Mouse (Mus musculus) inflammation-experienced regulatory T-cells (primary cell): ENCODE results near the gene Dsn1. TPM values are rescaled to one million over a fixed set of nuclear protein-coding genes. Genes with fewer than 3 reads are reported as not detected.

ENCODE experiments used
- polyA plus RNA-seq, 2 experiments: library from polyadenylated mRNA; unstranded; fragments of 100-300 nt; shearing (Covaris generic); gene quantifications; one replicate each; pipeline ENCODE4 v1.2.1; 2017

The Dsn1 gene
- polyA plus RNA-seq: 10 to 100 TPM; 13.6 to 19.5 TPM

DNA sequence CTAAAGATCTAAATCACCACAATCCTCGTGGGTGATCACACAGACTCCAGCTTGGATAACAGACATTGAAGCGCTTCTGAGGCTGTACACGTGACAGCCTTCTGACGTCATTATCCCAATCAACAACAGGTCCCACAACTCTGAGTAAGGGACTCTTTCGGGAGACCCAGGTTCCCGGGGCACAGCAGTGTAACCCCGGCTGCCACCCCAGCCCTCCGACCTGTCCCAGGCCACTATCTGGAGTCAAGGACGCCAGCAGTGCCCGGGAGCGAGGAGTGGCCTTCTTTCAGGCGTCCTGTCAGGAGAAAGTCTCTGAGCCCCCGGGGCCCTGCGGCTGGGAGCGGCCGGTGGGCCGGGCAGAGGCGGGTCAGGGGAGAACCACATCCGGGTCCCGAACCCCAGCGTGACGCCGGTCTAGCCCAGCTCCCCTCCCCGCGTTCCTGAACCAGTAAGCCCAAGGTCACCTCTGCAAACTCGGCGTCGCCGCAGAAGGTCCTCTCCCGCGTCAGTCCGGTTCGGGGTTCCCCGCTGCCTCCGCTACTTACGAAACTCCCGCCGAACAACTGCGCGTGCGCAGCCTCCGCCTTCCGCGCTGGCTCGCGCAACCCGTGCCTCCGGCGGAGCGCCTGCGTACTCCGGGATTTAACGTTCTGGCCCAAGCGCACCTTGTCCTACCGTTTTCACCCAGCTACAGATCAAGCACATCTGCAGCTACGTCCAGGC, at the start of gene Dsn1:
Gene Dsn1, minus strand, starts transcription at position 644 of the 723 bp plus-strand sequence.

DNA sequence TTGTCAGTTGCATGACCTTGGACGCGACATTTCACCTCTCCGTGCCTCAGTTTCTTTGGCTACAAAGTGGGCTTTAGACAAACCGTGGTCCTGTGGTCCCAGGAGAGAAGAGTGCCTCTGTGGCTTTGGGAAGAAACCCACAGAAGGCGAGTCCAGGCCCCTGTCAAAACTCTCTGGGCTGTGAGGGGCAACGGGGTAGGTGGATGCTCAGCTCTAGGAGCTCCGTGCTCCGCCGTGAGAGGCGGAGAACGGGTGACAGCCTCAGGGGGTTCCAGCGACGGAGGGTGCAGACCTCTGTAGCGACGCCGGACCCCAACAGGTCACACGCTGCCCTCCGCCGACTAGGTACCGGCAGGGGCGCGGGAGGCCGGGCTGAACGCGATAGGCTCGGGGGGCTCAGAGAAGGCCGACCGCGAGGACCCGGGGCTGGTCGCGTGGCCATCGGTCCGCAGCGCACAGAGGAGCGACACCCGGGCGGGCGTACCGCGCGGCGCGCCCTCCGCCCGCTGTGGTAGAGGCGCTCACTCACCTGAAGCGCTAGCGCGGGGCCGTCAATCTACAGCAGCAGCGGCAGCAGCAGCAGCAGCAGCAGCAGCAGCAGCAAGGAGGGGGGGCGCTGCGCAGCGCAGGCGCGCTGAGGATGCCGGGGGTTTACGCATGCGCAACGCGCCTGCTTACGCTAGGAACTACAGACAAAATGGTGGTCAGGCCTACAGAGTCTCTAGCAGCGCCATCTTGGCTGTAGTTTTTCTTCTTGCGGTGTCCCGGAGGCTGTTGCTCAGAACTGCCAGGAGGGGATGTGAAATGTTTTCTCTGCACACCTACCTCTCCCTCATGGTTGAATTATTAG, 15.3 kb downstream of the Dsn1 start, which contains the start of gene Ndrg3:
Gene Ndrg3, minus strand, starts transcription at position 587 of the 850 bp plus-strand sequence.

Other genes with a start within 250 kb of the Dsn1 start
- gene Myl9, start 231.7 kb downstream of the Dsn1 start, polyA plus RNA-seq: 1 to 10 TPM in 1 of 2 experiments, under 1 TPM in 1; 0.71 to 7.1 TPM
- gene Tgif2, start 167.1 kb downstream of the Dsn1 start, polyA plus RNA-seq: 10 to 100 TPM; 15.4 to 19.6 TPM
- gene 4930518I15Rik, start 149.2 kb downstream of the Dsn1 start, polyA plus RNA-seq: 1 to 10 TPM; 5.2 to 7.0 TPM
- 100 to 1,000 TPM; 115 to 123 TPM for gene Rab5if, start 144.0 kb downstream of the Dsn1 start, polyA plus RNA-seq
- gene Sla2, start 120.0 kb downstream of the Dsn1 start, polyA plus RNA-seq: 10 to 100 TPM; 61.6 to 74.0 TPM
- 100 to 1,000 TPM in 1 of 2 experiments, 10 to 100 TPM in 1; 99.5 to 179 TPM for gene Ndrg3, start 15.1 kb downstream of the Dsn1 start, polyA plus RNA-seq
- gene Soga1, start 72.1 kb upstream of the Dsn1 start, polyA plus RNA-seq: under 1 TPM in 1 of 2 experiments, not detected in 1; 0.29 TPM
- not detected for gene Tldc2, start 79.9 kb upstream of the Dsn1 start, polyA plus RNA-seq
- gene Samhd1, start 128.1 kb upstream of the Dsn1 start, polyA plus RNA-seq: 100 to 1,000 TPM; 387 to 574 TPM
- gene Rbl1, start 197.4 kb upstream of the Dsn1 start, polyA plus RNA-seq: 10 to 100 TPM; 32.5 to 34.7 TPM